Mouse (Mus musculus) C2C12 (cell line): ENCODE data around the gene Serpinf1. TPM values are rescaled to one million over a fixed set of nuclear protein-coding genes. Genes with fewer than 3 reads are reported as not detected.

Experiments used
- H3K27me3 ChIP-seq: one replicate; pipeline ENCODE4 v1.6.1; 2011; ENCODE audit not compliant: control insufficient read depth, insufficient read depth, insufficient read length
- H3K36me3 ChIP-seq: one replicate; pipeline ENCODE4 v1.6.1; 2011; ENCODE audit not compliant: control insufficient read depth, insufficient read depth
- H3K4me3 ChIP-seq: one replicate; pipeline ENCODE4 v1.5.1; 2011; ENCODE audit warnings: mild to moderate bottlenecking, control low read depth; ENCODE audit not compliant: poor library complexity, insufficient read depth, severe bottlenecking
- H3K79me2 ChIP-seq: one replicate; pipeline ENCODE4 v1.6.1; 2011; ENCODE audit not compliant: control insufficient read depth, insufficient read depth
- H3K79me3 ChIP-seq: one replicate; pipeline ENCODE4 v1.6.1; 2011; ENCODE audit warnings: low read depth, control low read depth
- H3ac ChIP-seq: one replicate; pipeline ENCODE3; 2011; ENCODE audit warnings: low read depth; ENCODE audit not compliant: control insufficient read depth, insufficient read length
- CEBPB ChIP-seq: IDR thresholded peaks from one replicate; pipeline ENCODE4 v1.6.1; 2011; ENCODE audit warnings: low read depth, mild to moderate bottlenecking, control low read depth, moderate library complexity
- CTCF ChIP-seq: IDR thresholded peaks from one replicate; pipeline ENCODE4 v1.5.1; 2011; ENCODE audit not compliant: control insufficient read depth, insufficient read depth, insufficient read length
- FOSL1 ChIP-seq: IDR thresholded peaks from one replicate; pipeline ENCODE4 v1.8.0; 2011; ENCODE audit warnings: mild to moderate bottlenecking, low read length; ENCODE audit not compliant: poor library complexity, insufficient read depth, severe bottlenecking
- MAX ChIP-seq: IDR thresholded peaks from one replicate; pipeline ENCODE4 v1.6.1; 2011; ENCODE audit warnings: mild to moderate bottlenecking, control low read depth
- MYOD1 ChIP-seq: IDR thresholded peaks from one replicate; pipeline ENCODE4 v1.6.1; 2011; ENCODE audit warnings: low read depth; ENCODE audit not compliant: control insufficient read depth, insufficient read length
- MYOG ChIP-seq: IDR thresholded peaks from one replicate; pipeline ENCODE4 v1.6.1; 2011; ENCODE audit not compliant: control insufficient read depth, insufficient read length; ENCODE audit errors: extremely low read depth
- USF1 ChIP-seq: IDR thresholded peaks from one replicate; pipeline ENCODE4 v1.6.1; 2011; ENCODE audit warnings: low read depth, mild to moderate bottlenecking, control low read depth, moderate library complexity
- polyA plus RNA-seq: library from polyadenylated mRNA; unstranded; fragments of >200 nt; fragmentation: generic; extraction: Trizol; gene quantifications from one replicate; pipeline ENCODE4 v1.2.1, GENCODE M21; 2012; ENCODE audit warnings: missing spikeins

Serpinf1 gene
- polyA plus RNA-seq, 1 experiment = 1,152 TPM

DNA sequence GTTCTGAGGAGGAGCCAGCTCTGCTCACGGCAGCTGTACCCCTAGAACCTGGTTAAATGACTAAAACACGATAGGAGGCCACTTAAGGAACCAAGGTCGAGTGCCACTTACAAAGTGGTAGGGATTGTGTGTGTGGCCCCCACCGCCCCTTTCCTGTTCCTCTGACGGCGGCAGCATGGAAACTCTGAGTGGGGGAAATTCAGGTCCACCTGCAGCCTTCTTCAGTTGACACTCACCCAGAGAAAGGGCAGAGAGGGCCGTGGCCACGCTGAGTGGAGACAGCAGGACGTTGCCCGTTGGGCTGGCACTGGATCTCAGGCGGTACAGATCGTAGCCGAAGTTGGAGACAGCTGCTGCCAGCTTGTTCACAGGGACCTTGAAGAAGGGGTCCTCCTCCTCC is 6.5 kb downstream of the Serpinf1 start:
- H3ac ChIP-seq = no peak overlapping the region
- TF ChIP-seq USF1 (no peak), MYOD1 (no peak), FOSL1 (no peak), CTCF (no peak), MYOG (no peak), MAX (no peak), CEBPB (no peak)
- H3K27me3 ChIP-seq = no peaks in the 10 kb centered on the region
- peaks cover 32% of the 10 kb centered on the region for H3K79me2 ChIP-seq
- H3K4me3 ChIP-seq = no peak overlapping the region
- peaks cover 19% of the 10 kb centered on the region for H3K79me3 ChIP-seq
- peaks cover 50% of the 10 kb centered on the region for H3K36me3 ChIP-seq

DNA sequence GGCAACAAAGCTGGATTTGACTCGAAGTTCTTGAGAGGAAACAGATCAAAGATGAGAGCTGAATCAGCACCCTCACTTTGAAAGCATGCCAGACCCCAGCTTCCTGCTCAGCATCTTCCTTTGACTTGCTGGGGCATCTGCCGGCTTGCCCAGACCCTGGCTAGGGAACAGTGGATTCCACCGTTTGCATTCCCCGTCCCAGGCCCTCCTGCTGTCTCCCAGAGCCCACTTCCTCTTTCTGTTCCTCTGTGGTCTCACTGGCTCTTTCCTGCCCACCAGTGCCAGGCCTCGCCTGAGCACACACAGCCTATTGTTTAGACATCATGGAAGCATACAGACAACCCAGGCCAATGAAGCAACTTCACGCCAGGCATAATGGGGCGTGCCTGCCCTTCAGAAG is 7.4 kb downstream of the Serpinf1 start:
- no peak overlapping the region for H3ac ChIP-seq
- TF ChIP-seq FOSL1 (no peak), CTCF (no peak), CEBPB (no peak), MAX (no peak), MYOG (no peak), MYOD1 (no peak), USF1 (no peak)
- H3K36me3 ChIP-seq = peaks cover 58% of the 10 kb centered on the region
- no peak overlapping the region for H3K4me3 ChIP-seq
- no peaks in the 10 kb centered on the region for H3K27me3 ChIP-seq
- H3K79me3 ChIP-seq = peaks cover 10% of the 10 kb centered on the region
- peaks cover 23% of the 10 kb centered on the region for H3K79me2 ChIP-seq

DNA sequence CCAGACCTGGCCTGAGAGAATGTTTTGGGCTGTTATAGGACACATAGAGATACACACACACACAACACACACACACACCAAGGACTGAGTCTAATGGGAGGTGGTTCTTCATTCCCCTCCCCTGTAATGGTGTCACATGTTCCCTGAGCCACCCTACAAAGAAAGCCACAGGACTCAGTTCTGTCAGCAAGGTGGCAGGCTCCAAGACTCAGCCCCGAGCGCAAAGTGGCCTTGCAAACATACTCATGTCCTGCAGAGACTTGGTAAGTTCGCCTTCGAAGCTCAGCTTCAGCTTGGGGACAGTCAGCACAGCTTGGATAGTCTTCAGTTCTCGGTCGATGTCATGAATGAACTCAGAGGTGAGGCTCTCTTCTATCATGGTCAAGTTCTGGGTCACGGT is 11.9 kb downstream of the Serpinf1 start:
- Histone ChIP-seq H3K79me2 (no peaks in the 10 kb centered on the region), H3K27me3 (no peaks in the 10 kb centered on the region), H3K79me3 (no peaks in the 10 kb centered on the region), H3K36me3 (peaks cover 52% of the 10 kb centered on the region), H3K4me3 (no peak overlapping the region), H3ac (no peak overlapping the region)
- TF ChIP-seq USF1 (no peak), CTCF (no peak), CEBPB (no peak), FOSL1 (no peak), MYOG (no peak), MYOD1 (no peak), MAX (no peak)

DNA sequence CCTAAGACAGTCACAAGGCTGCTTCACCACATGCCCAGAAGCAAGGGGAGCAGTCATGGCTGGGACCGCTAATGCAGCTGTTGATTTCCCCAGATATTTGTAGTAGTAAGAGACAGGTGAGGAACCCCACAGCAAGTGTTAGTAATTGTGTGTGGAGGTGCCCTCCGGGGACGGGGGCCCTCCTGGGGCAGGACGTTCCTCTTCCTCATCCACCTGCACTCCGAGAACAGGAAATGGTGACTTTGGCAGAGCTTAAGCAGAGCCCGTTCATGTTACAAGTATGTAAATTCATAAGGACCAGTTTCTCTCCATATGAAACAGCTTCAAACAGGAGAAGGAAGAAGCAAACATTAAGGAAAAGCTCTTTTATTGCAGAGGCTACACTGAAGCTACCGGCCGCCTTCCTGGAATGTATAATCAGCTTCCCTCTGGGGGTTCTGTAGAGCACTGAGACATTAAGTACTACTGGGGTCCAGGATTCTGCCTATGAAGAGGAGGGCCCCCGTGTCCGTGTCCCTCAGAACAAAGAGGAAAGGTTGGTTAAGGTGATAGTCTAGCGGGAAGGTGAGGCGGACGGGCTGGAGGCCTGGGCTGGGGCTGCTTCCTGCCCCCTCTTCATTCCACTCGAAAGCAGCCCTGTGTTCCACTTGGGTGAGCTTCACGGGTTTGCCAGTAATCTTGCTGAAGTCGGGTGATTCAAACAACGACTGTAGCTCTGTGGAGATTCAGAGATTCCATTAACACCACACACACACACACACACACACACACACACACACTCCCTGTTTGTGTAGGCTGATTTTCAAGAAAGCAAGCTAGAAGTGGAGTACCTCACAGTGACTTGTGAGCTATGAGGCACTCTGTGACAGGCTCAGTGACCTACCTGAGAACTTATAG is 12.6 kb downstream of the Serpinf1 start:
- H3K79me3 ChIP-seq = peaks cover 1% of the 10 kb centered on the region
- no peak overlapping the region for H3K4me3 ChIP-seq
- H3K27me3 ChIP-seq = no peaks in the 10 kb centered on the region
- TF ChIP-seq CTCF = no peak
- peaks cover 54% of the 10 kb centered on the region for H3K36me3 ChIP-seq
- peaks cover under 1% of the 10 kb centered on the region for H3K79me2 ChIP-seq
- H3ac ChIP-seq = no peak overlapping the region

DNA sequence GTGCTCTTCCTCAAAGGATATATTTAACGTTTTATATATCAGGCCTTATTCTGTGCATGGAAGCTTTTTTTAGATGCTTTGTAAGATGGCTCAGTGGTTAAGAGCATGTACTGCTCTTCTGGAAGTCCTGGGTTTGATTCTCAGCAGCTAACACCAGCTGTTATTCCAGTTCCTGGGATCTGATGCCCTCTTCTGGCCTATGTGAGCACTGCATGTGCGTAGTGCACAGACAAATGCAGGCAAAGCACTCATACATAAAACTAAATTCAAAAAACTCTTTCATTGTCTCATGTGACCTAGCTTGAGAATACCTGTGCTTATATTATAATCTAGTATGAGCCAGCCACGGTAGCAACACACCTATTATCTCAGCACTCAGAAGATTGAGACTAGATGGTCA is 15.6 kb downstream of the Serpinf1 start:
- peaks cover 45% of the 10 kb centered on the region for H3K36me3 ChIP-seq
- peaks cover 2% of the 10 kb centered on the region for H3K79me3 ChIP-seq
- peaks cover 10% of the 10 kb centered on the region for H3K79me2 ChIP-seq
- H3ac ChIP-seq = no peak overlapping the region
- TF ChIP-seq MYOG (no peak), MYOD1 (peak; percentile 40)
- no peaks in the 10 kb centered on the region for H3K27me3 ChIP-seq
- H3K4me3 ChIP-seq = no peak overlapping the region

DNA sequence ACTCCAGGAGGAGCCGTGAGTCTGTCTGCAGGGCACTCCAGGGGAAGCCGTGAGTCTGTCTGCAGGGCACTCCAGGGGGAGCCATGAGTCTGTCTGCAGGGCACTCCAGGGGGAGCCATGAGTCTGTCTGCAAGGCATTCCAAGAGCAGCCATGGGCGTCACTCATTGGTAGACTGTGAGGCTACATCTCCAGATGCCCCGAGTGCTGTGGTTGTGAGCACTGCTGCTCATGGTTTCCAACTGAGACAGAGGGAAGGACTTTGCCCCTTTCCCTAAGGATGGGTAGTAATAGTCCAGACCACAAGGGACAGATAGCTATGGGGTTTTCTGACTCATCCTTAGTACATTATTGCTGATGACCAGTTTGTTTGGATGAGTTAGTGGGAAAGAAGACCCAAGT is 16.4 kb downstream of the Serpinf1 start:
- Histone ChIP-seq H3ac (no peak overlapping the region), H3K4me3 (no peak overlapping the region), H3K36me3 (peaks cover 38% of the 10 kb centered on the region), H3K79me2 (peaks cover 12% of the 10 kb centered on the region), H3K79me3 (peaks cover 2% of the 10 kb centered on the region), H3K27me3 (no peaks in the 10 kb centered on the region)
- TF ChIP-seq CTCF (no peak), FOSL1 (peak; percentile 72), MYOD1 (no peak), MYOG (no peak), USF1 (no peak), MAX (peak; percentile 31), CEBPB (no peak)
